Mouse (Mus musculus): Measurements from ENCODE around the gene Triobp.

Gene Triobp

DNA sequence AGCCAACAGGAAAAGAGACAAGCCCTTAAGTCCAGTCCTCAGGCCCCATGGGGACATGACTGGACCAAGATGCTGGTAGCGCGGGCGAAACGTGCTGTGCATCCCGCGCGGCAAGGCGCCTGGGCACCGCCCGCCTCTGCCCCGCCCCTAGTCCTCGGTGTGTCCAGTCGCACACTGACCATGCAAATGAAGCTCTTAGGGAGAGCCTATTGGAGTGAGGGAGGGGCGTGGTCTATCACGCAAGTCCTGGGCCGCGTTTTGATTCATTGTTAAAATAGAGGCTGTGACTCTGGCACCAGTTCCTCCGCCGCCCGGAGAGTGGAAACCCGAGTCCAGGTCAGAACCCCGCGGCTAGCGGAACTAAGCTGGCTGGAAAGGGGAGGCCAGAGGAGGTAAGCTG is at the start of gene Triobp:
Gene Triobp, plus strand, starts transcription at position 68 of the 400 bp plus-strand sequence.
- peak; percentile 38 to 79 for DNase-seq (ENCODE audit: low spot score in 2 of 2)

DNA sequence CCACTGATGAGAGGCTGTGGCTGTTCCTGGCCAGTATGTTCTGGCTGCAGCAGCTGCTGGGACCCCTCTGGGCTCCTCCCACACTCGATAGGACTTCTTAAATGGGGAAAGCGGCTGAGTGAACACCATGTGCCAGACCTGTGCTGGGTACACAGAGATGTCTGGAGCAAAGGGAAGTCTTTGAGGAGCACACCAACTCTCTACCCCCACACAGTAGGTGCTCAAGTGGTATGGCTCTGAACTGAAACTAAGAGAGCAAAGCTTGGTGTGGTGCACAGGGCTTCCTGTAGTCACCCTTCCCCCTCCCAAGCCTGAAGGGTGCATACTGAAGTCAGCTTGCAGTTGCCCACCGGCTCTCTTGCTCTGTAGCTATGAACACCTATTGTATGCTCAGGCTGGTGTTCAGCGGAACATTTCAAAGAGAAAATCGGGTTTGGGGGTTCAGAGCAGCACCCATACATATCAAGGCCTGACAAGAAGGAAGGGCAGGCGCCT is 49.0 kb upstream of the Triobp start:
- DNase-seq (ENCODE audit: low spot score in 2 of 2): peak; percentile 48 to 55

DNA sequence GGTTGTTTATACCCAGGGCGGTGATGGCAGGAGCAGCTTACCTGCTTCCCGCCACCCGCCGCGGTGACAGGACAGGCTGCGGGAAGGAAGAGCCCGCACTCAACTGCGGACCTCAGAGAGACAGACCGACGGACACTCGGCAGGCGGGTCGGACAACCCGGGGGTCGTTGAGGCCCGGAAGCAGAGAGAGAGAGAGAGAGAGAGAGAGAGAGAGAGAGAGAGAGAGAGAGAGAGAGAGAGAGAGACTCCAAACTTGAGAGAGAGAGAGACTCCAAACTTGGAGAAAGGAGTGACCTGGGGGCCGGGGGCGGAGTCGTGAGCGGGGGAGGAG is 48.1 kb upstream of the Triobp start, which contains the start of gene Gm49510:
Gene Gm49510, plus strand, starts transcription at position 259 of the 331 bp plus-strand sequence.
- DNase-seq (ENCODE audit: low spot score in 2 of 2): peak in 1 of 2 experiments; percentile 47

DNA sequence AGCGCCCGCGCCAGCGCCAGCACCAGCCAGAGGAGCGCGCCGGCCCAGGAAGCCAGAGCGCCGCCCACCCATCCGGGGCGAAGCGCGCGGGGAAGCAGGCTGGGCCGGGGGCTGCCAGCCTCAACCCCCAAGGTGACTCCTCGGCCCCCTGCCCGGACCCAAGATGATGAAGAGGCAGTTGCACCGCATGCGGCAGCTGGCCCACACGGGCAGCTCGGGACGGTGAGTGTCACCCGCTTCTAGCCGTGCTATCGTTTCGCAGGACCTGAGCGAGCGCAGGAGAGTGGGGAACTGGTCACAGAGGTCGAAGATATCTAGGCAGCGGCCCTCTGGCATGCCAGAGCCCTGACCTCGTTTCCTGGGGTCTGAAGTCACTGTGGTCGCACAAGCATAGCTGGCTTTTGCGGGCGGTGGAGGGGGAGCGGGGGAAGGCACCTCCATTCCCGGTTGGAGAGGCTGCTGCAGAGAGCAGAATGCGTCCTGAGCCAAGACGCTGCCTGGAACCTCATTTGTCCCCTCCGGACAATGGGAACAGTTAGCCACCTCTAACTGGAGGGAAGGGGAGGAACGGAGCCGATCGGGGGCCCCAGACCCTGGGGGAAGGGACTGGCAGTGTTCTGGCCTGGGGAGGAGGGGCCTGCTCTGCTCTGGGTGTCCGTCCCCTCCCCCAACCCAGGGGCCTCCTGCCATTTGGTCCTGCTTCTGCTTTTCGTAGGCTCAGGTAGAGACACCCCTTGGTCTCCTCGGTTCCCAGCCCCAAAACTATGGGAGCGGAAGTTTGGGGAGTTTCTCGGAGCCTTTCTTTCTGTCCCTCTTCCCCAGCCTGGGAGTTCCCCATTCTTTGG is 47.6 kb upstream of the Triobp start, which contains the start of gene Sh3bp1:
Gene Sh3bp1, plus strand, starts transcription at position 29 of the 845 bp plus-strand sequence.
- peak; percentile 71 to 83 for DNase-seq (ENCODE audit: low spot score in 2 of 2)

DNA sequence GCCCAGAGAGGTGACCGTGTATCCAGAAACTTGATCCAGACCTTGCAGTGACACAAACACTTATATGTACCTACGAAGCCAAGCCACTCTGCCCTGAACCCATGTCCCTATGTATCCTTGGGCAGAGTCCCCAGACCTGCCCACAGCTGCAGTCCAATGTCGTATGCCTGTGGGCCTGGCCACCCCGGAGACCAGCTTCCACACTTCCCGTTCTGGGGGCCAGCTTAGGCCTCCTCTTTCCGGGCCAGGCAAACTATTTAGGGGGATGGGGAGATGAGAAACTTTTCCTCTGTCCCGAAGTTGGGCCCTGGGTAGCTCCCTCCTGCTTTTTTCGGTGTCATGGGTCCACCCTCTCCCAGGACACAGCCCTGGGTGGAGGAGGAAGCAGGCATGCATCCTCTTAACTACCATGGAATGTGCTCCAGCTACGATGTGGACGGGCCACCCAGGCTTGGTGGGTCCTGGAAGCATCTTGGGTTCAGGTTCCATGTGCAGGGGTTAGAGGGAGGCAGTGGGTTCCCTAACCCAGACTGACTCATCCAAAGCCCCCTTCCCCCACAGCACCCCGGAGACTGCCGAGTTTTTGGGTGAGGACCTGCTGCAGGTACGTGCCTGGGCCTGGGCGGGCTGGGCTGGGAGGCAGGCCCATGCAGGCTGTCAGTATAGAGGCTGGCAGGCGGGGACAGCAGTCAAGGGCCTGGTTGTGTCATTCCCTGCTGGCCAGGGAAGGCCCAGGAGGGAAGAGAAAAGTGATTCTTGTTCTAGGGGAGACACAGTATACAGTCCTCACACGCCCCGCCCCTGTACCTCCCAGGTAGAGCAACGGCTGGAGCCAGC is 46.7 kb upstream of the Triobp start:
- peak; percentile 41 for DNase-seq (ENCODE audit: low spot score in 2 of 2)

DNA sequence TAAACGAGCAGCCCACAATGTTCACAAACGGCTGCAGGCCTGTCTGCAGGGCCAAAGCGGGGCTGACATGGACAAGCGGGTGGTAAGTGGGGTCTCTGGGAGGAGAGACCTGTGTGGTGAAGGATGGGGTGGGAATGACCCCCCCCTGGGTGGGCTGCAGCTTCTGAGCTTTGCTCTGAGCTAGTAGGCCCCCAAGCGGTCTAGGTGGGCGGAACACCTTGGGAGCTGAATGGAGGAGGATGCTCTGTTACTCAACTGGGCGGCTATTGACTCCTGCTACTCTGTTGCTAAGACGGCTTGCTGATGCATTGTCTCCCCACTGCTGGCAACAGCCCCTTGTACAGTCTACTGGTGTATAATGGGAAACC is 46.1 kb upstream of the Triobp start:
- DNase-seq (ENCODE audit: low spot score in 2 of 2): no peak

DNA sequence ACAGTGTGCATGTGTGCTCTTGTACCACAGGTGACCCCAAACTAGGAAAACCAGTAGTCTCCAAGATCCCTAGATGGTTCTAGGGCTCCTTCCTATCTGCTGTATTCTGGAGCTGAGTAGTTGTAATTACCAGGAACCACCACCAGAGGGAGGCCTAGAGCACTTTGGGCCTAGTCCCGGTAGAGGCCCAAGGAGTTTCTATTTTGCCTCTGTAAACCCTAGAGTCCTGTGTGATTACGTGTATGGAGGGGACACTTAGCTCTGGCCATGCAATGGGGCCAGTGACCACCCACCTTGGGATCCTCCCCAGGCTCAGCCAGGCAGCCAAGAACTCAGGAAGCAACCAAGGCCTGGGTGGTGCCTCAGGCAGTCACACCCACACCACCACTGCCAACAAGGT is 44.3 kb upstream of the Triobp start:
- peak; percentile 83 to 91 for DNase-seq (ENCODE audit: low spot score in 2 of 2)

DNA sequence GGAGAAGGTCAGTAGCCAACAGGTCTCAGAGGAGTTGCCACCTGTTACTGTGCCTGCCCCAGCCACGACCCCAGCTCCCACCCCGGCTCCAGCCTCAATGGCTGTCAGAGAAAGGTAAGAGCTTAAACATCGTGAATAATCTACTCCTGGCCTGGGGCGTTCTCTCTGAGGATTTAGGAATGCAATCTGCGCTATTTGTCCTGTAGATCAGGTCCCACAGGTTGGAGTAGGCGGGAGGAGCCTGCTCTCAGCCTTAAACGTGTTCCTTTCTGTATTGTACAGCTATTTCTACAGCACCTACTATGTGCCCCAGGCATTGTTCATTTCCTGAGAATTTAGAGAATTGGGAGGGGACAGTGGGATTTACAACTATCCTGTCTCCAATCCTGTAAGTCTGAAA is 39.1 kb upstream of the Triobp start:
- DNase-seq (ENCODE audit: low spot score in 2 of 2): no peak

DNA sequence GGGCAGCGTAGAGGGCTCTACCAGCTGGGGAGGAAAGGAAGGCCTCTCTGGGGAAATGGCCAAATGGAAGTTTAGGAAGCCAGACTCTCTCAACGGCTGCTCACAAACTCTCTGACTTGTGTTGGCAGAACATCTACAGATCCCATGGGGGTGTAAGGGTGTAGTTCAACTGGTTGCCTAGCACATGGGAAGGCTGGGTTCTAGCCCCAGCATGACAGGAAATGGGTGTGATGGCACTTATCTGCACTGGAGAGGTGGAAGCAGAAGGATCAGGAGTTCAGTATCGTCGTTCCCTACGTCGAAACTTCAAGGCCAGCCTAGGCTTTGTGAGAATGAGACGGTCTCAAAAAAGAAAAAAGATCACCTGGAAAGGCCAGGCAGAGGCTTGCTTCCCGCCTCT is 38.5 kb upstream of the Triobp start:
- DNase-seq (ENCODE audit: low spot score in 2 of 2): no peak

DNA sequence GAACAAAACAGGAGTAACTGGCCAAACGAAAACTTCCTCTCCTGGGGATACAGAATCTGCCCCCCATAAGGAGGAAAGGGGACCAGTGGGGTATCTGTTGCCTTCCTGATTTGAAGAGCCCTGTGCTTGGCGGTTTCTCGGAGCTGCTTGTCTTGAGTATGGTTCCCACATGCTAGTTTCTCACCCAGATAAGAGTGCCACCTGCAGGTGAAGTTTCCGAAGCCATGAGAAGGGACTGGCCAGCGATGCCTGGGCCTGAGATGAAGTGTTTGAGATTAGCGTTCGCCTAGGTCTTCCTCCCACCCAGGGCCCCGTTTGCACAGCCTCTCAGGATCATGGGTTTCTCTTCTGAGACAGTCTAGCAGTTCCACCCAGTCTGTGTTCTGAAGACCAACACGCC is 35.5 kb upstream of the Triobp start:
- DNase-seq (ENCODE audit: low spot score in 2 of 2): peak in 1 of 2 experiments; percentile 67

DNA sequence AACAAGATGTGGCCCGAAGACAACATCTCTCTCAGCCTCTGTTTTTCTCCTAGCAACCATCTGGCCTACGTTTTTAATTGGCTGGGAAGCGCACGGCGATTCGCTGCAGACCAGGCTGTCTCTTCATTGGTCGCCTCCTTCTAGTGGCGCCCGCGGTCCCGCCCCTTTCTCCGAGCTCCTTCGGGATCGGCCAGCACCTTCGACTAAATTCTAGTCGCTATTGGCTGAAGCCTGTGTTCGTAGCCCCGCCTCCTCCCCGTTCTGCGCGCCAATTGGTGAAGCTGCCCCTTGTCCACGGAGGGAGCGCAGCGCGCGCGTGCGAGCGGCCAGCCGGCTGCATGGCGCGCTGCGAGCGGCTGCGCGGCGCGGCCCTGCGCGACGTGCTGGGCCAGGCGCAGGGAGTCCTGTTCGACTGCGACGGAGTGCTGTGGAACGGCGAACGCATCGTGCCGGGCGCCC is 33.9 kb upstream of the Triobp start, which contains the start of gene Pdxp:
Gene Pdxp, plus strand, starts transcription at position 288 of the 459 bp plus-strand sequence.
- peak; percentile 80 to 96 for DNase-seq (ENCODE audit: low spot score in 2 of 2)

DNA sequence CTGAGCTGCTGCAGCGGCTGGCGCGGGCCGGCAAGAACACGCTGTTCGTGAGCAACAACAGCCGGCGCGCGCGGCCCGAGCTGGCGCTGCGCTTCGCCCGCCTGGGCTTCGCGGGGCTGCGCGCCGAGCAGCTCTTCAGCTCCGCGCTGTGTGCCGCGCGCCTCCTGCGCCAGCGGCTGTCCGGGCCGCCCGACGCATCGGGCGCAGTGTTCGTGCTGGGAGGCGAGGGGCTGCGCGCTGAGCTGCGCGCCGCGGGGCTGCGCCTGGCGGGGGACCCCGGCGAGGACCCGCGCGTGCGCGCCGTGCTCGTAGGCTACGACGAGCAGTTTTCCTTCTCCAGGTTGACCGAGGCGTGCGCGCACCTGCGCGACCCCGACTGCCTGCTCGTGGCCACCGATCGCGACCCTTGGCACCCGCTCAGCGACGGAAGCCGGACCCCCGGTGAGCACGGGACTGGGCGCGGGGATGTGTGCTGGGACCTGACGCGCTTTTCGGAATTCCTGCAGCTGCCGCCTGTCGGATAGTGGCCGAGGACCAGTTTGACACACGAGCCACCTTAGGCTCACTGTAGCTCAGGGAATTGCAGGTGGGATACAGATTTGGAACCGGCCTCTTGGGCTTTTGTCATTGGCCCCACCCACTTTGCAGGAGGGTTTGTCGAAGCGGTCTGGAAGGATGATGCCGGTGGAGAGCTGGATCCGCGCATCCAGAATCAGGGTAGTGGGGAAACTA is 33.3 kb upstream of the Triobp start:
- DNase-seq (ENCODE audit: low spot score in 2 of 2): no peak

DNA sequence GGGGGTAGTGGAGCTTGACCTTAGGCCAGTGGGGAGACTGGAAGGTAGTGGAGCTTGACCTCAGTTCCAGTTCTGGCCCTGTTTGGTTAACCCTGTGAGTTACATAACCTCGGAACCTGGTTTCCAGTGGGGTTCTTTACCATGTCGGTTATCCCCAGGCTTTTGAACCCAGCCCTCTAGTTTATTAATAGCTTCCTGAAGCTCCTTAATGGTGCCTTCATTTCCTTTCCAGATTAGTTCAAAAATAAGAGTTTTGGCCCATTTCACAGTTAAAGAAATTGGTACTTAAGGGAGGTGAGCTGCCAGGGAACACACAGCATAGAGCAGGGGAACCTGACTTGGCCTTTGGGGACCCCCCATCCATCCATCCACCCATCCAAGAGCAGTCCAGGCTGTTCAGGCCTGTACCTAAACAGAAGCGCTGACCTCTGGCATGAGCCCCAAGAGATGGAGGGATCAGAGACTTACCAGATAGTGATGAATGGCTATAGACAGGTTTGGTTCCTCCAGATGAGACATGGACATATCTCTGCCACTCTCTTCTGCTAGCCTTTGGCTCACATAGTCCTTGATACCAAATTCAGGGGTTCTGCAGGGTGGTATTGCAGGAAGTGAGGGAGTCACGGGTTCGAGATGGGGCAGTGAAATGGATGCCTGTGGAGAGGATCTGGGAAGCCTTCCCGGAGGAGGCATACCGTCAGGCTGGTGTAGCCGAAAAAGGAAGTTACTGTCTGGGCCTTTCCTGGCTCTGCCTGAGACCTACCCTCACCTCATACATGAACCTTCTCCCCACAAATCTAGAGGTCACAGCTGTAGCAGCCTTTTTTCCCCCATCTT is 32.5 kb upstream of the Triobp start:
- no peak for DNase-seq (ENCODE audit: low spot score in 2 of 2)

DNA sequence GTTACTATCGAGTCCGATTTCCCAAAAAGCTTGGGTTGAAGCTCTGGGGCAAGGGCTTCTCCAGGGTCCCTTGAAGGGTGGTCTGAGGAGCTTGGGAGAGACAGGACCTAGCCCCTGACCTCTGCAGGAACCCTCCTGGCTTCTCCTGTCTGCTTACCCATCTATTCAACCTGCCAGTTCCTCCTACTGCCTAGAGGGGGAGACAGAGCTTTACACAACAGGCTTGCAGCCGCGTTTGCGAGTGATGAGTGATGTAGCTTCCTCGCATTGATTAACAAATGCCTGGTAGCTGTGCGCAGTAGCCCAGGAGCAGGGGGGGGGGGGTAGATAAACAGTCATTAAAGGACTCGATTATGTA is 31.9 kb upstream of the Triobp start:
- peak; percentile 60 to 83 for DNase-seq (ENCODE audit: low spot score in 2 of 2)

DNA sequence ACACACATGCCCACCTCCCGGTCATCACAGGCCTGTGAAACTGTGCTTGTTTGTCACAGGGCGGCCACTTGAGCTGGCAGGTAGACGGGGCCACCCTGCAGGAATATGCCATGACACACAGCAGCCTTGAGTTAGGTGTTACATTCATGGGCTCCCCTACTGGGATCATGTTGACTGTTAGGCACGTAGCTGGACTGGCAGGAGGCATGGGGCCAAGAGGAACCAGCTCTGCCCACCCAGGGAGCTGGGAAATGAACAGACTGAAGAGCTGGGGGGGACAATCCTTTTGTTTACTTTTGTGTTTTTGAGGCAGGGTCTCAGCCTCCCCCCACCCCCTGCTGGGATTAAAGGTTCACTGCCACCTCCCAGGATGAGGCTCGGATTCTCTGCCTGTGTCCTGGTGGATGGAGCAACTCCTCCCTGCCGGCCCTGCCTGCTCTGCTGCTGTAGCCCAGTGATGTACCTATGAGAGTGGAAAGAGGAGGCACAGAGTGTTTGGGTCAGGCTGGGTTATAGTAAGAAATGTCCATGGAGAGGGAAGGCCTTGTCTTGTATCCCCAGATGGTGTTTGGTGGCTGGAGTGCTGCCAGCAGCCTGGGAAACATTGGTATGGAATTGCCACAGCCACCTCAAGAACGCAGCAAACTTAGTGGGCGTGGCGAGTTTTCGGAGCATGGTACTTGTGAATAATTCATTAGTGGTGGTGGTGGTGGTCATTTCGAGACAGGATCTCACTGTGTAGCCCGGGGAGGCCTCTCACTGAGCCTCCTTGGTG is 31.3 kb upstream of the Triobp start:
- no peak for DNase-seq (ENCODE audit: low spot score in 2 of 2)

DNA sequence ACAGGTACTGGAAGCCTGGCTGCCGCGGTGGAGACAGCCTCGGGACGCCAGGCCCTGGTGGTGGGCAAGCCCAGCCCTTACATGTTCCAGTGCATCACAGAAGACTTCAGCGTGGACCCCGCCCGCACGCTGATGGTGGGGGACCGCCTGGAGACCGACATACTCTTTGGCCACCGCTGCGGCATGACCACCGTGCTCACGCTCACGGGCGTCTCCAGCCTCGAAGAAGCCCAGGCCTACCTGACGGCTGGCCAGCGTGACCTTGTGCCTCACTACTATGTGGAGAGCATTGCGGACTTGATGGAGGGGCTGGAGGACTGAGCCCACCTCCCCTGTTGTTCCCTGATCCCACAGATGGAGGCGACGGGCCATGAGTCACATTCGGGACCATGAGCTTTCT is 29.4 kb upstream of the Triobp start:
- DNase-seq (ENCODE audit: low spot score in 2 of 2): no peak

DNA sequence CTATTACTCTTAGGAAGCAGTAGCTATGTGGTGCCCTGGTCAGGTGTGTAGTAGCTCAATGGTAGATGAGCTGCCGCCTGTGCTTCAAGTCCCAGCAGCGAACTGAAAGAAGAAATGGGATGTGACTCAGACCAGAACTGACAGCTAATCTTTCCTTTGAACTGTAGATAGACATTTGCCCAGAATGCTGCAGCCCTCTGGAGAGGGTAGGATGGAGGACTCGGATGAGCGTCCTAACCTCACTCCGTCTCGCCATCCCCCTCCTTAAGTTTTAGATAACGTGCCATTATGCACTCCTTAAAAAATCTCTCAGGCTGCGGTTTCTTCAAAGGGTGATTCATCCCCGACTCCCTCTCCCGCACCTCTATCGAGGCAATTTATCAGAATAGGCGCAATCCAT is 27.6 kb upstream of the Triobp start:
- no peak for DNase-seq (ENCODE audit: low spot score in 2 of 2)

DNA sequence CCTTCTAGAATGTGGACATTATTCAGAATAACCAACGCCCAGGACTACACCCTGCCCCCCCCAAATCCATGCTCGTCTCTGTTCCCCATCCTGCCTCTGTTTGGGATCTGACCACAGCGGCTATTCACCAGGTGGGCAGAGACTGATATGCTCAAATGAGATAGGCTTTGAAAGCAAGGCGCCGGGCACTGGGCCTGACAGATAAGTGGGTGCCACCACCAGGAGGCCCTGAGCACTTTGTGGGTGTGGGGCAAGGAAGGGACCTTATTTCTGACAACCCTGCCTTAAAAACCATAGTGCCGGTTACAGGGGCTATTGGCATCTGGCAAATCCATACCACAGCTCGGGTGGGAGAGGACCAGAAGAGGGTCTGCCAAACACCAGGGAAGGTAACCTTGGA is 24.8 kb upstream of the Triobp start:
- DNase-seq (ENCODE audit: low spot score in 2 of 2): peak; percentile 61 to 77

DNA sequence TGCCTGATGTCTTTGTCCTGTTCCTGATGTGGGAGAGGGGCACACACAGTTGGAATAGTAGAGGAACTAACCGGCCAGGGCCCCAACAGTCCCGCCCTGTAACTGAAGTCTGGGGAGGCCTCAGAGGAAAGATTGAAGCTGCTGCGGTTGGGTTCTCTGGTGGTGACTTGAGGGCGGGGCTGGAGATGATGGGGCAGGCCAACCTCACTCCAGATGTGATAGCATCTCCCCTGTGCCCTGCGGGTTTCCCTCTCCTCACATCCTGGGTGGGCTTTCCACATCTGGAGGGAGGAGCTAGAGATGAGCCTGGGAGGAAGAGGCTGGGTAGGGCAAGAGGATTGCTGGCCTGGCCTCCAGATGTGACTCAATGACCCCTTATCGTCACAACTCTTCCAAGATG is 23.9 kb upstream of the Triobp start:
- peak; percentile 67 to 78 for DNase-seq (ENCODE audit: low spot score in 2 of 2)

DNA sequence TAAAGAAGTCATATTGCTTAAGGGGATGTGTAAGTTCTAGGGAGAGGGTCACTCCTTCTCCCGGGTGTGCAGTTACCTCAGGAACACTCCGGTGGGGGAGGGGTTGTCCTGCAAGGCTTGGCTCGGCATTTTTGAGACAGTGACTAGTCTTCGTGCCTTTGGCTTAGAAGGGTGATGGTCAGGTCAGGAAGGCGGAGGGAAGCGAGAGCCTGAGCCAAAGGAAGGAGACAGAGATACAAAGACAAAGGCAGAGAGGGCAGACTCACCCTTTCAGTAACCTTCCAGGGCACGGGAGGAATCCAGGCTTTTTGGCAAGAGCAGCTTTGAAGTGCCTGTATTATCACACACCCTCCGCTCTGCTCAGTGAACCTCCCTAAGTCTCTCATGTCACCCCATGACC is 22.4 kb upstream of the Triobp start:
- no peak for DNase-seq (ENCODE audit: low spot score in 2 of 2)
